Mouse (Mus musculus): Measurements from ENCODE around the gene Vmn1r138. TPM values are rescaled to one million over a fixed set of nuclear protein-coding genes. Genes with fewer than 3 reads are reported as not detected.
"Not testable (repeated sequence)": the region's sequence is repeated elsewhere in the genome, so short reads cannot be mapped to it uniquely, and the experiment has no call there.

The Vmn1r138 gene
- total RNA-seq (2022): not detected

GRCm38 (mm10) chr7:22028797-22029196 lies at the start of gene Vmn1r138:
Gene Vmn1r138, minus strand, starts transcription at chr7:22028897.
- DNase-seq (ENCODE audit: low spot score in 2 of 2): not testable (repeated sequence)

- not testable (repeated sequence) for DNase-seq (ENCODE audit: low spot score in 2 of 2)
These were observed 40.1 kb upstream of the Vmn1r138 start, which contains the start of gene Vmn1r139 for GRCm38 (mm10) chr7:22068757-22069156. Gene Vmn1r139, plus strand, starts transcription at chr7:22069057.

DNA sequence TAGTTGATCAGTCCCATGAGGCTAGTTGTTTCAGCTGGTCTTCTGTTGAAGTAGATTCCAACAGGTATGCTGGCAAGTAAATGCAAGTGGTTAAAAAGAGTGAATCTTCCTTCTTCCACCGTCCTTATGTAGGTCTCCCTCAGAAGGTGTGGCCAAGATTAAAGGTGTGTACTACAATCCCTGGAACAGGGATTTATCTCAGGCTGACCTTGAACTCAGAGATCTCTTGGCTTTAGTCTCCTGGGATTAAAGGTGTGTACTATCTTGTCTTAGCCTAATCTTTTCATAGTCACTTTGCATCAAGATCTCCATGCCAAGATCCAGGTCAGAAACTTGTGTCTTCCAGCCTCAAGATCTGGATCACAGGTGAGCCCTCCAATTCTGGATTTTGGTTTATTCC lies 27.5 kb upstream of the Vmn1r138 start, which contains the start of gene Gm6176:
TSS of gene Gm6176 (minus strand) at position 101 of the 400 bp plus-strand sequence.
- not testable (repeated sequence) for DNase-seq (ENCODE audit: low spot score in 2 of 2)

- not testable (repeated sequence) for DNase-seq (ENCODE audit: low spot score in 2 of 2)
These were observed 34.4 kb downstream of the Vmn1r138 start, which contains the start of gene Vmn1r137 for GRCm38 (mm10) chr7:21994287-21994686. Gene Vmn1r137, plus strand, starts transcription at chr7:21994587.

Other genes starting within 250 kb of the Vmn1r138 start
- gene Gm4177, start 232.2 kb downstream of the Vmn1r138 start, total RNA-seq (2022): not detected
- gene Vmn1r135, start 196.5 kb downstream of the Vmn1r138 start, total RNA-seq (2022): not detected
- not detected for gene Gm5725, start 184.6 kb downstream of the Vmn1r138 start, total RNA-seq (2022)
- gene Gm5891, start 107.6 kb downstream of the Vmn1r138 start, total RNA-seq (2022): not detected
- gene Vmn1r137, start 34.3 kb downstream of the Vmn1r138 start, total RNA-seq (2022): not detected
- not detected for gene Gm6176, start 27.4 kb upstream of the Vmn1r138 start, total RNA-seq (2022)
- not detected for gene Vmn1r139, start 40.2 kb upstream of the Vmn1r138 start, total RNA-seq (2022)
- gene Gm16451, start 89.3 kb upstream of the Vmn1r138 start, total RNA-seq (2022): not detected
- not detected for gene Gm10666, start 105.8 kb upstream of the Vmn1r138 start, total RNA-seq (2022)
- not detected for gene Vmn1r142, start 135.1 kb upstream of the Vmn1r138 start, total RNA-seq (2022)
- gene Vmn1r143, start 160.5 kb upstream of the Vmn1r138 start, total RNA-seq (2022): not detected
- gene Gm8653, start 172.4 kb upstream of the Vmn1r138 start, total RNA-seq (2022): not detected
- gene Gm8453, start 200.6 kb upstream of the Vmn1r138 start, total RNA-seq (2022): not detected